Mouse (Mus musculus) liver, embryonic 12.5 days (tissue): ENCODE data around the gene Hoxa9. TPM values are rescaled to one million over a fixed set of nuclear protein-coding genes. Genes with fewer than 3 reads are reported as not detected.
A peak's percentile ranks its signal among the peaks of the same experiment; 100 is the strongest.

ENCODE experiments used
- ATAC-seq: fragments of 200-750 bp; cut with Nextera tagmentation; 2 replicates; pipeline ENCODE4 v1.8.0; 2017; ENCODE audit warnings: moderate number of reproducible peaks, mild to moderate bottlenecking, moderate library complexity
- H3K27ac ChIP-seq: fragments of 300-500 bp; sonication (generic); 2 replicates; pipeline ENCODE4 v1.5.1; 2016; ENCODE audit warnings: mild to moderate bottlenecking
- H3K27me3 ChIP-seq: fragments of 300-500 bp; sonication (generic); replicated peaks from 2 replicates; pipeline ENCODE4 v1.6.1; 2016; ENCODE audit warnings: mild to moderate bottlenecking, moderate library complexity
- H3K36me3 ChIP-seq: fragments of 300-500 bp; sonication (generic); 2 replicates; pipeline ENCODE4 v1.6.1; 2016; ENCODE audit warnings: mild to moderate bottlenecking, moderate library complexity
- H3K4me1 ChIP-seq: fragments of 300-500 bp; sonication (generic); 2 replicates; pipeline ENCODE4 v1.6.1; 2016
- H3K4me2 ChIP-seq: fragments of 300-500 bp; sonication (generic); 2 replicates; pipeline ENCODE4 v1.6.1; 2016; ENCODE audit warnings: mild to moderate bottlenecking, moderate library complexity
- H3K4me3 ChIP-seq: fragments of 300-500 bp; sonication (generic); 2 replicates; pipeline ENCODE4 v1.5.1; 2016; ENCODE audit warnings: mild to moderate bottlenecking, moderate library complexity
- H3K9ac ChIP-seq: fragments of 300-500 bp; sonication (generic); 2 replicates; pipeline ENCODE4 v1.6.1; 2016; ENCODE audit warnings: mild to moderate bottlenecking, moderate library complexity
- H3K9me3 ChIP-seq: fragments of 300-500 bp; sonication (generic); replicated peaks from 2 replicates; pipeline ENCODE4 v1.6.1; 2016; ENCODE audit warnings: mild to moderate bottlenecking, moderate library complexity
- WGBS: fragments of 180-500 bp; shearing (Covaris S2); methylation state at CpG from one replicate; pipeline ENCODE4 v1.1.7; 2016; ENCODE audit not compliant: insufficient replicate concordance; 5-methylcytosine and 5-hydroxymethylcytosine counted together
- polyA plus RNA-seq: library from polyadenylated mRNA; unstranded; fragments of >200 nt; fragmentation: Nextera tagmentation; extraction: Ambion mirVana; gene quantifications from 2 replicates; pipeline ENCODE4 v1.2.1, GENCODE M21; 2016

Gene Hoxa9
- polyA plus RNA-seq, 1 experiment from 2014 or later = 1.4 TPM

DNA sequence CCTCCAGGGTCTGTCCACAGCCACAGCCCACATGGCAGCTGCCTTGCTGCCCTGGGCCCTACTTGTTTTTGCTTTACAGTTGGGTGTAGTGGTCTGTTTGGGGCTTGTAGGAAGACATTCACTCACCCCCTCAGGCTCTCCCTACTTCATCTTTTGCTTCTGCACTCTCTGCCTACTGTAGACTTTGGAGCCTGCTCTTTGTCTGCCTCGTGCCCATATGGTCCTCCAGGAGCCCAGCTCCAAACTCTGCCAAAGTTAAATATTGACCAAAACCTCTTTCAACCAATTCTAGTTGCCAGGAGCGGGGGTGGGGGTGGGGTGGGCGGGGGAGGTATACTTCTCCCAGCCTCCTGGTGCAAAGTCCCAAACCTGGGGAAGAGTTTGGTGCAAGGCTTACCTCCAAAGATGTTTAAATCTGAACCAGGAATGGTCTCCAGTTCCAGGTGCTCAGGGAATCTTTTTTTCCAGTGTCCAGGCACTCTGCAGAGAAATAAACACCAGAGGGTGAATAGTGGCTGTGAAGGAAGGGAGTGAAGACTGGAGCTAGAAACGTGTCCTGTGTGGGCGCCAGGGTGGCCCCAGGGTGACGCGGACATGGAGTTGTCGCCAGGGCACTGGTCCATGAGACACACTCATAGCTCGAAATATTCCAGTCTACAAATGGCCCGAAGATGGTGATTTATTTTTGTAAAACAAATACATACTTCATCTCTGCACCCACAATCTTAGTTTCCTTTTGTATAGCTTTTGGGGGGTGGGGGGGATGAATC, 47.4 kb downstream of the Hoxa9 start:
- Histone ChIP-seq H3K9me3 (no peaks in the 10 kb centered on the region), H3K9ac (no peak overlapping the region), H3K4me3 (no peak overlapping the region), H3K27ac (peak overlapping the region; percentile 49; the same call in 1 of the 2 replicates), H3K27me3 (peaks cover 100% of the 10 kb centered on the region), H3K36me3 (no peaks in the 10 kb centered on the region), H3K4me1 (peaks cover 13% of the 10 kb centered on the region; the same call in 1 of the 2 replicates), H3K4me2 (peak overlapping the region; percentile 29; the same call in 1 of the 2 replicates)
- 23% methylated on average over 10 of the region's 10 CpGs for WGBS
- no peak for ATAC-seq

- Histone ChIP-seq H3K27ac (peak overlapping the region; percentile 49; the same call in 1 of the 2 replicates), H3K9ac (no peak overlapping the region)
- 32% methylated on average over 1 of the region's 1 CpGs for WGBS
Measured at GRCm38 (mm10) chr6:52182793-52183192, 48.1 kb downstream of the Hoxa9 start.

GRCm38 (mm10) chr6:52182030-52182429, 48.9 kb downstream of the Hoxa9 start:
- ATAC-seq = no peak
- Histone ChIP-seq H3K4me3 (no peak overlapping the region), H3K27me3 (peaks cover 100% of the 10 kb centered on the region), H3K9ac (no peak overlapping the region), H3K4me2 (no peak overlapping the region), H3K27ac (no peak overlapping the region), H3K9me3 (no peaks in the 10 kb centered on the region), H3K36me3 (no peaks in the 10 kb centered on the region), H3K4me1 (peaks cover 13% of the 10 kb centered on the region; the same call in 1 of the 2 replicates)
- 27% methylated on average over 2 of the region's 2 CpGs for WGBS

More at GRCm38 (mm10) chr6:52182793-52183192, 48.1 kb downstream of the Hoxa9 start:
- no peaks in the 10 kb centered on the region for H3K9me3 ChIP-seq
- no peaks in the 10 kb centered on the region for H3K36me3 ChIP-seq
- H3K4me2 ChIP-seq = peak overlapping the region; percentile 29; the same call in 1 of the 2 replicates
- H3K4me1 ChIP-seq = peaks cover 13% of the 10 kb centered on the region; the same call in 1 of the 2 replicates
- H3K4me3 ChIP-seq = no peak overlapping the region
- no peak for ATAC-seq
- H3K27me3 ChIP-seq = peaks cover 100% of the 10 kb centered on the region

GRCm38 (mm10) chr6:52180726-52181125, 50.2 kb downstream of the Hoxa9 start:
- ATAC-seq = no peak
- H3K9me3 ChIP-seq = no peaks in the 10 kb centered on the region
- H3K4me1 ChIP-seq = peaks cover 13% of the 10 kb centered on the region; the same call in 1 of the 2 replicates
- H3K4me2 ChIP-seq = no peak overlapping the region
- no peak overlapping the region for H3K9ac ChIP-seq
- H3K27me3 ChIP-seq = peaks cover 100% of the 10 kb centered on the region
- 14% methylated on average over 3 of the region's 3 CpGs for WGBS
- H3K4me3 ChIP-seq = no peak overlapping the region
- H3K27ac ChIP-seq = no peak overlapping the region
- H3K36me3 ChIP-seq = no peaks in the 10 kb centered on the region

- WGBS = 9% methylated on average over 11 of the region's 11 CpGs
- peaks cover 100% of the 10 kb centered on the region for H3K27me3 ChIP-seq
- no peaks in the 10 kb centered on the region for H3K36me3 ChIP-seq
- no peak overlapping the region for H3K27ac ChIP-seq
- H3K4me2 ChIP-seq = peak overlapping the region; percentile 43
- no peaks in the 10 kb centered on the region for H3K9me3 ChIP-seq
- no peak overlapping the region for H3K9ac ChIP-seq
- ATAC-seq = no peak
- H3K4me1 ChIP-seq = peaks cover 13% of the 10 kb centered on the region; the same call in 1 of the 2 replicates
- H3K4me3 ChIP-seq = peak overlapping the region; percentile 26; the same call in 1 of the 2 replicates
Measured at GRCm38 (mm10) chr6:52180213-52180710, 50.6 kb downstream of the Hoxa9 start.

DNA sequence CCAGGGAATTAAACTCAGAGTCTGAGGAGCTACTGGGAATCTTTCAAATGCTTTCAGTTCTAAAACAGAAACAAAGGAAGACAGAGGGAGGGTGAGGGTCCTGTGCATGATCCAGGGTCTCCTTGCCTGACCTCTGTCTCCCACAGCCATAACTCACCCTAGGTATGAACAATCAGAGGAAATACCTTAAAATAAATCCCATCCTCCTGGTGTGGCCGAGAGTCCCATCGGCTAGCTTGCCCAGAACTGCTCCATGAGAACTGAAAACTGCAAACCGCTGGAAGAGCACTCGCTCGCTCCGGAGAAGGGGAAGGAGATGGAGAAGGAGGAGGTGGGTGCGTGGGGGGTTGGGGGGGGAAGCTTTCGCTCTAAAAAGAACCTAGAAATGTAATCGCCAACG, 51.2 kb downstream of the Hoxa9 start:
- Histone ChIP-seq H3K27me3 (peaks cover 100% of the 10 kb centered on the region), H3K27ac (no peak overlapping the region), H3K4me1 (peaks cover 12% of the 10 kb centered on the region; the same call in 1 of the 2 replicates), H3K9me3 (no peaks in the 10 kb centered on the region), H3K4me3 (peak overlapping the region; percentile 26), H3K9ac (peak overlapping the region; percentile 27; the same call in 1 of the 2 replicates), H3K4me2 (peak overlapping the region; percentile 43), H3K36me3 (no peaks in the 10 kb centered on the region)
- 3% methylated on average over 10 of the region's 10 CpGs for WGBS
- no peak for ATAC-seq

DNA sequence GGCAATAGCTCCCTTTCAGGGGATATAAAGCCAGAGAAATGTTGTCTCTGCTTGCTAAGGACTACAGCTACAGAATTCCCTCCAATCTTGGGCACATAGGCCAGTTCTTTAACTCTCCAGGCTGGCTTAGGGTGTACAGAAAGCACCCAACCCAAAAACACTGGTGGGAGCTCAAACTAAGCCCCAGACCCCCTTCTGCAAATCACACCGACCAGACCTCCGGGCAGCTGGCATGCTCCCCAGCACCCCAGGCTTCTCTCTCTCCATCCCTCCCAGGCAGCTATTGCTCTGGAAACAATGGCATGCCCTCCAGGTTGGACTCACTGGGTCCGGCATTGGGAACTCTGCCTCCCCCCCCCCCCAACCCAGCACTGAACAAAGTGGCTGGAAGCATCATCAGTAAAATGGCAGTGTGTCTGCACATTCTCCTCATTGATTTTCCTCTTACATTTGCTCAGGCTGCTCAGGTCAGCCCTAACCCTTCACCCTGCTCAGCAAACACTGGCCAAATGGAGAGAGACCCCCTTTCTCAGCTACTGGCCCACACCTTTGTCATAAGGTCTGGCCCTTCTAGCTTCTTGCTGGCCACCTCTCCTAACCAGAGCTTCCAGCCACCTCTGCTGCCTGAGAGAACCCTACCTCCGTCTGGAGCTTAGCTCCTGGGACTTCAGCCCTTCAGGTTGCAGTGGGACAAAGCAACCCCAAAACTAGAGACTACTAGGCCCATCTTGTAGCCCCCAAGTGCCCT, 51.8 kb downstream of the Hoxa9 start:
- Histone ChIP-seq H3K27ac (peak overlapping the region; percentile 28; the same call in 1 of the 2 replicates), H3K27me3 (peaks cover 98% of the 10 kb centered on the region), H3K4me1 (0 out of 2 replicates have a peak, but pooled peaks cover 10% of the 10 kb centered on the region), H3K36me3 (no peaks in the 10 kb centered on the region), H3K4me3 (peak overlapping the region; percentile 26), H3K9ac (peak overlapping the region; percentile 27; the same call in 1 of the 2 replicates), H3K9me3 (no peaks in the 10 kb centered on the region), H3K4me2 (peak overlapping the region; percentile 43)
- 8% methylated on average over 4 of the region's 4 CpGs for WGBS
- no peak for ATAC-seq

DNA sequence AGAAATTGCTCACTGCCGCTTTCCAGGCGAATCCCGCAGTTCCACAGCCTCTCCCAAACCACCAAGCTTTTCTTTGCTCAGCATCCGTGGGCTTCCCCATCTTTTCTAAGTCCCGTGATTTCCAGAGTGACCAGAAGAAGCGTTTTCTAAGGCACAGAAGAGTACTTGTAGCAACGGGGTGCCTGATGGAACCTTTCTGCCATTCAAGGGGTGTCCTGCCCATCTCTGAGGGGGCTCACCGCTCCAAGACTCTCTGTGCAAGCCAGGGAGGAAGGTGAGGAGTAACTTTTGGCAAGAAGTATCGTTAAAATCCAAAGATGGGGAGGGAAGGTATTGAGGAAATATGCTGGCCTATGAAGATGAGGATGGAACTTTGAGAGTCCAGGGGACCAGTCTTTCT, 53.1 kb downstream of the Hoxa9 start:
- H3K9ac ChIP-seq = 0 out of 2 replicates have a peak overlapping the region, but pooled peaks have one; percentile 13
- H3K4me2 ChIP-seq = peak overlapping the region; percentile 49
- peak overlapping the region; percentile 50; the same call in 1 of the 2 replicates for H3K4me3 ChIP-seq
- WGBS = 2% methylated on average over 9 of the region's 9 CpGs
- no peak overlapping the region for H3K27ac ChIP-seq
- peaks cover 1% of the 10 kb centered on the region; the same call in 1 of the 2 replicates for H3K4me1 ChIP-seq
- H3K9me3 ChIP-seq = no peaks in the 10 kb centered on the region
- peaks cover 98% of the 10 kb centered on the region for H3K27me3 ChIP-seq
- no peak for ATAC-seq
- H3K36me3 ChIP-seq = no peaks in the 10 kb centered on the region

- peak within 1 kb of the TSS; percentile 77; the same call in 1 of the 2 replicates for H3K27ac ChIP-seq
- H3K9me3 ChIP-seq = no peaks in the 10 kb centered on the region
- H3K4me2 ChIP-seq = peak within 1 kb of the TSS; percentile 49
- H3K4me1 ChIP-seq = peaks cover 7% of the 10 kb centered on the region; the same call in 1 of the 2 replicates
- H3K27me3 ChIP-seq = peaks cover 98% of the 10 kb centered on the region
- H3K4me3 ChIP-seq = peak within 1 kb of the TSS; percentile 50
- H3K9ac ChIP-seq = peak within 1 kb of the TSS; percentile 61
- no peak for ATAC-seq
- WGBS = 2% methylated on average over 36 of the region's 36 CpGs
- H3K36me3 ChIP-seq = no peaks in the 10 kb centered on the region
Measured at GRCm38 (mm10) chr6:52177061-52177735, 53.7 kb downstream of the Hoxa9 start, which contains the start of gene 5730596B20Rik. Gene 5730596B20Rik (plus strand): TSS chr6:52177498.

DNA sequence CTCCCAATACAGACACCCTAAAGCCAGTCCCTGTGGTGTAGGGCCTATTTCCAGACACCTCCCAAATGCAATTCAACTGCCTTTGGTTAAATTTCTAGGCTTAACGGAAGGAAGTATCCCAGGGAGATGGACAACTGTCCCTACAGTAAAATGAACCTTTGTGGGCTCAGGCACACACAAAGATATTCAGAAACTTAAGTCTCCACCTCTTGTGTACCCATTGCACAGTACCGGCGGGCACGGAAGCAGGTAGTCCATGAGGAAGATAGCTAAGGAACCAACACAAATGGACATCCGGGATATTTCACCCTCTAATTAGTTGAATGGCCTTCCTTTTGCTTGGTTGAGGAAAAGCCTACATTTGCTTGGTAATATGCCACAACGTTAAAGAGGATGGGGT, 54.5 kb downstream of the Hoxa9 start:
- no peak for ATAC-seq
- 4% methylated on average over 6 of the region's 6 CpGs for WGBS
- peak overlapping the region; percentile 50 for H3K4me3 ChIP-seq
- peaks cover 12% of the 10 kb centered on the region; the same call in 1 of the 2 replicates for H3K4me1 ChIP-seq
- H3K4me2 ChIP-seq = peak overlapping the region; percentile 49
- H3K9ac ChIP-seq = peak overlapping the region; percentile 39; the same call in 1 of the 2 replicates
- H3K27ac ChIP-seq = peak overlapping the region; percentile 77; the same call in 1 of the 2 replicates
- H3K27me3 ChIP-seq = peaks cover 98% of the 10 kb centered on the region
- H3K9me3 ChIP-seq = no peaks in the 10 kb centered on the region
- H3K36me3 ChIP-seq = no peaks in the 10 kb centered on the region

DNA sequence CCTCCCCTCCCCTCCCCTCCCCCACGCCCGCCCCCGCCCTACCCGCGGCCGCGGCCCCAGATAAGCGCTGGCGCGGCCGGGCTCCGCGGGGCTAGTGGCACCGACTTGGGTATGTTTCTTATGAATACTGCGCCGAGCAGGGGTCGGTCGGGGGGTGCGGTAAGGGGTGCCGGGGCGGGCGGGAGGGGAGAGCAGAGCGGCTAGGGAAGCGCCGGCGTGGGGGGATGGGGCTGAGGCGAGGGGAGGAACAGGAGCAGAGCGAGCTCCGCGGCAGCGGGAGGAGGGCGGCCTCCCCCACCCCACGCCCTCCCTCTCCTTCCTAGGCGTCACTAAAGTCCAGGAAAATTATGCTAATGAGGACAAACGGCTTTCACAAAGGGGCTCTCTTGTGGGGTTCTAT, 55.0 kb downstream of the Hoxa9 start:
- peak overlapping the region; percentile 77 for H3K27ac ChIP-seq
- H3K27me3 ChIP-seq = peaks cover 98% of the 10 kb centered on the region
- H3K9ac ChIP-seq = peak overlapping the region; percentile 53

More for the DNA sequence above, 55.0 kb downstream of the Hoxa9 start:
- H3K4me3 ChIP-seq = peak overlapping the region; percentile 50
- H3K9me3 ChIP-seq = no peaks in the 10 kb centered on the region
- peak overlapping the region; percentile 49 for H3K4me2 ChIP-seq
- H3K36me3 ChIP-seq = no peaks in the 10 kb centered on the region
- ATAC-seq = no peak
- H3K4me1 ChIP-seq = peaks cover 12% of the 10 kb centered on the region; the same call in 1 of the 2 replicates
- 1% methylated on average over 11 of the region's 35 CpGs for WGBS
